Mouse (Mus musculus) layer of hippocampus, adult 11-12 months (tissue): ENCODE measurements around the gene Enpp1.
"Not testable (repeated sequence)": the region's sequence is repeated elsewhere in the genome, so short reads cannot be mapped to it uniquely, and the experiment has no call there.

Experiments used
- DNase-seq: peaks from one replicate; pipeline ENCODE4 v3.0.0; 2022; ENCODE audit warnings: low spot score

Enpp1 gene

GRCm38 (mm10) chr10:24638306-24639070, 73.5 kb downstream of the Enpp1 start:
- no peak for DNase-seq

- DNase-seq = no peak
These were observed 75.0 kb downstream of the Enpp1 start for GRCm38 (mm10) chr10:24636986-24637385.

DNA sequence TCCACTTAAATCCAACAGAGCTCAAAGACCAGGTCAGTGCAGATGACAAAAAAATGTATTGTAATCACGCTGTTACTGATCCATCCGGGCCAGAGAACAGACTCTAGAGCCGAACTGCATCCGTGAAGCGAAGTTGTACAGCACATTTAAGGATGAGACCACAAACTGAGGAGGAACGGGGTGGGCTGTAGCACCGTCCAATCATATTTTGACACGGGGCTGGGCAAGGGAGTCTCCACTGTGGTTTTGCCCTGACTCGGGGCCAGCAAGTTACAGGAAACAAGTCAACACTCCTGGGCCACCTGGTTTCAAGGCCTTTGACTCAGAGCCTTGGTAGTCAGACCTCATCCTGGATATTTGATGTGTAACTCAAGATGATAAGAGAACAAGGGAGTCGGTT, 76.1 kb downstream of the Enpp1 start:
- DNase-seq = no peak

GRCm38 (mm10) chr10:24635331-24635815, 76.6 kb downstream of the Enpp1 start:
- peak; percentile 21 for DNase-seq

GRCm38 (mm10) chr10:24634288-24634687, 77.7 kb downstream of the Enpp1 start:
- DNase-seq = peak; percentile 26

DNA sequence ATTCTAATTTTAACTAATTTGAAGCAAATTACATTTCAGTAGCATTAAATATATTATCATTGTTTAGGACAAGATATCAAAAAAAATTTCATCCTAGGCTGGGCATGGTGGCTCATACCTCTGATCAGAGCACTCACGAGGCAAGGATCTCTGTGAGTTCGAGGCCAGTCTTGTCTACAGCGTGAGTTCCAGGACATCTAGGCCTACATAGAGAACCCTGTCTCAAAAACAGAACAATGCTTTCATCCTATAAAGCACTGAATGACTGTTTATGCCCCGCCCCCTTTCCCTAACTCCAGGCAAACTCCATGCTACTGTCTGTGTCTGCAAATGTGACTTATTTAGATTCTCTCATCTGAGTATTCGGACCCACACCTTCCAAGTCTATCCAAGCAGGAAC, 80.8 kb downstream of the Enpp1 start:
- no peak for DNase-seq

DNA sequence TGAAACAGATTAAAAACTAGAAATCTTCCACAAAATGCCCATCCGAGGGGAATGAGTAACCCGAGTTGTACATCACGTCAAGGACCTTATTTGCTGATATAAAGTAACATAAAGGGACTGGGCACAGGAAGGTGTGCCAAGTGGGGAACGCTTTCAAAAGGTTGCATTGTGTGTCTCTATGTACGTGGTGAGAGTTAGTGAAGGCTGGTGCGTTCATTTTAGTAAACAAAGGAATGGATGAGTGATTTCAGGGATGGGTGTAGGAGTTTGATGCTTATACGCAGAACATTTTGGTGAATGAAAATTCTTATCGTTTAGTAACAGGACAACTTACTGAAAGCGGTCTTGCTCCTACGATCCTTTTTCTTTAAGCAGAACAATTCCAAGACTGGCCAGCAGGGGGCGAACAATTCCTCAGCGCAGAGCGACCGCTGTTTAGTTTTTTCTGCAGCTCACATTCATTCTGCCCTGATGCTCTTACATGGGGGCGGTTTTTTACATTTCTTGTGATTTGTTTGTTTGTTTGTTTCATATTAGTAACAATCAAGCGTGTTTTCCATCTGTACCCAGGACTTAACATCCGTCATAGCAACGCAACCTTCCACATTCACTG, 81.4 kb downstream of the Enpp1 start:
- peak; percentile 77 for DNase-seq

GRCm38 (mm10) chr10:24629086-24629720, 82.8 kb downstream of the Enpp1 start:
- no peak for DNase-seq

GRCm38 (mm10) chr10:24628466-24628865, 83.5 kb downstream of the Enpp1 start:
- no peak for DNase-seq

DNA sequence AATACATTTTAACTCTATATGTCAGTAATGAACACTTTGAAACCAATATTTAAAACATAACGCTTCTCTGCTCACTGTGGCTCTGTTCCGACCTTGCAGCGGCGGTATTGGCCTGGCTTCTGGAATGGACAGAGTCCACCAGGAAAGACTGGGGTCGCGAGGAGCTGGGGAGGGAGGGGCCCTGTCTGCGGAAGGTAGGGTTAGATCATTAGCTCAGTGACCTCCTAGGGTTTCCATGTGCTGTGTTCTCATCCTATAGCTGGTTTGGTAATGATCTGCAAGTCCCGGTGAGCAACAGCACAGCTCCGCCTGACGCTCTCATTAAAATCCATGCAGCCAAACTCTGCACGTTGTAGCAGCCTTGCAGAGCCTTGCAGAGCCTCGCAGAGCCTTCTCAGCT, 84.7 kb downstream of the Enpp1 start:
- no peak for DNase-seq

- peak; percentile 90 for DNase-seq
These were observed 86.8 kb downstream of the Enpp1 start for GRCm38 (mm10) chr10:24625060-24625701.

DNA sequence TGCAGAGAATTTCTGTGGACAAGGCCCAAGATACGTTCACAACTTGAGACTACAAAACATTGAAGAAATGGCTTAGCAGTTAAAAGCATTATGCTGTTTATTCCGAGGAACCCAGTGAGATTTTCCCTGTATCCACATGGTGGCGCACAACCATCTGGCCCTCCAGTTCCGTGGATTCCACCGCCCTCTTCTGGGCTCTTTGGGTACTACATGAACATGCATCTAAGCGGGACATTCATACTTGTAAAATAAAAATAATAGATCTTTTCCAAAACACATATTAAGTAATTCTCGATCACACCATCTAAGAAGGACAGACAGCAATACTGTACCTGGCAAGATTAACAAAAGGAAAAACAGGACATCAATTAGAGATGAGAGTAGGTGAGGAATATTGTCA, 89.4 kb downstream of the Enpp1 start:
- DNase-seq = peak; percentile 58

GRCm38 (mm10) chr10:24621572-24621971, 90.4 kb downstream of the Enpp1 start:
- DNase-seq = peak; percentile 59

- not testable (repeated sequence) for DNase-seq
These were observed 95.4 kb downstream of the Enpp1 start for GRCm38 (mm10) chr10:24616572-24616971.

DNA sequence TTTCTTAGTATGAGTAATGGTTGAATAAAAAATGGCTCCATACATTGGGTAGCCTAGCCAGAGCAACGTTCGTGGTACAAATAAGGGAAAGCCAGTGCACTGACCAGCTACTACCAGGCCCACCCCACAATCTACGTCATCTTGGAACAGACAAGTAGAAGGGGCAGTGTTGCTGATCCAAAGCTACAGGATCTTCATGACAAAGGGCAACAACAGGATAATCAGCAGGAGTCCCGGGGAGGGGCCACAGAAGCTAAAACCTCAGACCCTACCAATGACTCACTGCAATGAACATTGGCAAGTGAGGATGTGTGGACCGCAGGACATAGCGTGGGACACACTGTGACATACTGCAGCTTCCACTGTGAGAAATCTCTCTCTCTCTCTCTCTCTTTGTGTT, 96.2 kb downstream of the Enpp1 start:
- DNase-seq = no peak

- no peak for DNase-seq
These were observed 97.2 kb downstream of the Enpp1 start for GRCm38 (mm10) chr10:24614726-24615125.

- no peak for DNase-seq
These were observed 102.2 kb downstream of the Enpp1 start for GRCm38 (mm10) chr10:24609766-24610165.

GRCm38 (mm10) chr10:24609146-24609545, 102.8 kb downstream of the Enpp1 start:
- no peak for DNase-seq

DNA sequence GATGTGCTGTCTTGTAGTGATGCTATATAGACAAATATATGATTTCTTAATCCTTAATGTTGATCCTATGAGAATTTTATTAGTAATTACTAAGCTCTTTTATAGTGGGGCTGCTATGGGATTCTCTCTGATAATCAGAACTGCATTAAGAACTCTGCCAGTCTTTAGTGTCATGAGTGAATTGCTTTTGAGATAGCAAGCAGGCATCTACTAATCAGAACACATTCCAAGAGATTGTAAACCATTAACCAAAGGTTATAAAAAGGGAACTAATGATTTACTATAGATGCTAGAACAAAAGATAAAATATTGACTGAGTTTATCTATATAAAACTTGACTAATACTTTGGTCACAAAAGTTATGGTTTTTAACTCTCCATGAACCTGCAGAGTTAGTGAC, 108.2 kb downstream of the Enpp1 start:
- DNase-seq = no peak

- DNase-seq = no peak
These were observed 108.9 kb downstream of the Enpp1 start for GRCm38 (mm10) chr10:24603035-24603434.

DNA sequence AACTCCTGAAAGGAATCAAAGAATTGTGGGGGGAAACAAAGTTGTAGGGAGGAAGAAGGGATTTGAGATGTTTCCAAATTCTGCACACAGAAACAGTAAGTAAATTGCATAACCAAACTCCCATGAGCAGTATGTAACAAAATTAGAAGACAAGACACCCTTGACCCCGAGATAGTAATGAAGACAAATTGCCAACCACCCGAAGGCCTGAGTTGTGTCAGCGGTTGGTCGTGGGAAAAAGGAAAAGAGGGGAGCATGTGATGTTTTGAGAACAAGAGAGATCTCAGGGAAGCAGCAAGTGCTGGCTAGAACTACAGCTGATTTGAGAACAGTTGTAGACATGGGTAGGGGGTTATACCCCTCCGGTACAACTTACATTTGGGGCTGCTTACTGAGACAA, 112.2 kb downstream of the Enpp1 start:
- DNase-seq = no peak

- no peak for DNase-seq
These were observed 113.3 kb downstream of the Enpp1 start for GRCm38 (mm10) chr10:24598693-24599092.

DNA sequence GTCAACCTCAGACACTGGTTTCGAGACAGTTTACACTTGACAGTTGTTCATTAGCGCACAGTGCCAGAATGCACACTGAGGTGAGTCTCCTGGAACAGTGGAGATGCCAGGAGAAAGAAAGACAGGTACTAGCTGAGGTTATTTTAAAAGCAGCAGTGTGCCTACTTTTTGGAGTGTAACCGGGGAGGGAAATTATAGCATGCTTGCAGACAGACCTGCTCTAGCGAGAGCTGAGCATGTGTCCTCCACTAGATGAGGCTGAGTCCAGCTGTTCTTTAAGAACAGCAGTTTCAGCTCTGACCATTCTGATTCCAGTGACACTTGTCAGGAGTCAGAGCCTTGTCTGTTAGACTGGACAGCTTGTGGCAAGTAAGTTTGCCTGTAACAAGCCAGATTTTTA, 114.2 kb downstream of the Enpp1 start:
- DNase-seq = no peak
